Mouse (Mus musculus) small intestine, adult 2 months (tissue): ENCODE results near the gene Fbrs.

Experiments
- CTCF ChIP-seq: fragments of 200-500 bp; IDR thresholded peaks from 2 replicates; pipeline ENCODE4 v1.5.1; 2012; ENCODE audit warnings: low read depth, mild to moderate bottlenecking, control low read depth, inconsistent platforms, low read length, moderate library complexity, mixed read lengths; ENCODE audit not compliant: insufficient replicate concordance, insufficient read length; ENCODE audit errors: extremely low read depth
- POLR2A ChIP-seq: fragments of 200-500 bp; IDR thresholded peaks from 2 replicates; pipeline ENCODE4 v1.6.1; 2012; ENCODE audit warnings: low read depth, mild to moderate bottlenecking, control low read depth, inconsistent platforms, low read length, moderate library complexity

DNA sequence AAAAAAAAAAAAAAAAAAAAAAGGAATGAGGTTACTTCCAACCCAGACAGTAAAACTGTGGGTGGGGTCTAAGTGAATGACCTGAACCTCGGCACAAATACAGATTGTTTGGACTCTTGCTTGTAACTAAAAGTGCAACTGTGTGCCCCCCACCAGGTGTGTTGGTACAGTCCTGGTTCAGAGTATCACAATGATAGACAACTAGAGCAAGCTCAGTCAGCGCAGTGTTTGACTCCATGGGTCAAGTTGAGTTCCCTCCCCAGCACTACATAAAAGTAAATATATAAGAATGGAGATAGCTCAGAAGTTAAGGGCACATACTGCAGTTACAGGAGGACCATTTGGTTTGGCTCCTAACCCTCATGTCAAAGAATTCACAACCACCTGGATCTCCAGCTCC lies 18.4 kb downstream of the Fbrs start:
- no peak for TF ChIP-seq POLR2A
- no peak for TF ChIP-seq CTCF
